Mouse (Mus musculus) urinary bladder, adult 2 months (tissue): Measurements from ENCODE around the gene Ifit3b. TPM values are rescaled to one million over a fixed set of nuclear protein-coding genes. Genes with fewer than 3 reads are reported as not detected.
"Not testable (repeated sequence)": the region's sequence is repeated elsewhere in the genome, so short reads cannot be mapped to it uniquely, and the experiment has no call there.

Source experiments
- DNase-seq: peaks from one replicate; pipeline ENCODE4 v3.0.0; 2022; ENCODE audit warnings: low spot score
- polyA plus RNA-seq: library from polyadenylated mRNA; depleted of rRNA; stranded (reverse); fragments of >200 nt; gene quantifications from 2 replicates; pipeline ENCODE4 v1.2.3, GENCODE M21; 2012

Ifit3b gene
- polyA plus RNA-seq, 1 experiment, result 6.8 TPM

- not testable (repeated sequence) for DNase-seq
Observed at GRCm38 (mm10) chr19:34610118-34610517, 2.3 kb downstream of the Ifit3b start.

DNA sequence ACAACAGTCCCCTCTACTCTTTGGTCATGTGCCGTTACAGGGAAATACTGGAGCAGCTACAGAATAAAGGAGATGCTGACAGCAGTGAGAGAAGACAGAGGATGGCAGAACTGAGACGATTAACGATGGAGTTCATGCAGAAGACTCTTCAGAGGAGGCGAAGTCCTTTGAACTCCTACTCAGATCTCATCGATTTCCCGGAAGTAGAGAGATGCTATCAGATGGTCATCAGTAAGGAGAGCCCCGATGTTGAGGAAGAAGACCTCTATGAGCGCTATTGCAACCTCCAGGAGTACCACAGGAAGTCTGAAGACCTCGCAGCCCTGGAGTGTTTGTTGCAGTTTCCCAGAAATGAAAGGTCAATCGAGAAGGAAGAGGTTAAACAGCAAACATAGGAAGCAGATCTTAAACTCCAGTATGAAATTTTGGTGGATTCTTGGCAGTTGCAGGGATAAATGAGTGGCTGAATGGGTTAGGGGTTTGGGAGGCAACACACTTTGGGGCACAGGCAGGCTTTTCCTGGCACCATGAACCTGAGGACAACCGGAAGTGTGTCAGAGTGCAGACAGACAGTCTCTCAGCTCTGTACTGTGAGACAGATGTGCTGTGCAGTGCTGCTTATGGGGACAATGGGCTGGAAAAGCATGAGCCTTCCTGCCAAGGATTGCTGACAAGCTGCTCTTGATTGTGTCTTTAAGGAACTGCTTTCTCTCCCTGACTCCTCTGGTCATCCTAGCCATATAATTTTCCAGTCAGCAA is 4.7 kb downstream of the Ifit3b start:
- not testable (repeated sequence) for DNase-seq

- DNase-seq, result no peak
Observed at GRCm38 (mm10) chr19:34620871-34621270, 13.1 kb downstream of the Ifit3b start.

GRCm38 (mm10) chr19:34623781-34624180 is 16.0 kb downstream of the Ifit3b start:
- no peak for DNase-seq

DNA sequence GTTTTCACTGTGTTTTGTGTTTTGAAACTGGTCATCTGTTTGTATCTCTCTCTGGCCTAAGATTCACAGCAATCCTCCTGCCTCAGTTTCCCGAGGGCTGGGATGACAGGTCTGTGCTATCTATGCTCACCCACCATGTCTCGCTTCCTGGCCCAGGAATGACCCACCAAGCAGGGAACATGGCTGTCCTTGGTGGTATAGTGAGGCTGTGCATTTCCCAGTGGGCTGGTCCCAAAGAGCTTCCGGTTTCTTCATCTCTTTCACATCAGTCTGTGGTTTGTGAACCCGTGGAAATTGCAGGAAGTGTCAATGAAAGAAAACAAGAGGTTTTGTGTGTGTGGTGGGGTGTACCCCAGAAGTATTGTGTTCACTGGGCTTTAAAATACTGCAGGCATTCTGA is 16.9 kb downstream of the Ifit3b start:
- DNase-seq, result no peak

- DNase-seq, result no peak
Observed at GRCm38 (mm10) chr19:34627496-34627895, 19.7 kb downstream of the Ifit3b start.

DNA sequence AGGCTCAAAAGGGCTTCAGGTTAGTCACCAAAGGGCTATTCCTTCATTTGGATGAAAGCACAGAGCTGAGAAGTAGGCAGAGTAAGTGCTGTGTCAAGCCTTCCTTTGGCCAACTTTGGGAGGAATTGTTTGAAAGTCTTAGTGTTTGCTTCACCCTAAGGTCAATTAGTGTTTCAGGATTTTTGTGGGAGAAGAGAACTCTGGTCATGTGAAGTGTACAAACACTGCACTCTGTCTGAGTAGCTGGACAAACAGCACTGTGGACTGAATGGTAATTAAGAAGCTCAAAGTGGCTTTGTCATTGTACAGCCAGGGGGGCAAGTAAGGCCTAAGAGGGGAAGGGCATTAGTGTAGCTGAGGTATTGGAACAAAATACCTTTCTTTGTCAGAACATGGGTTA is 23.7 kb downstream of the Ifit3b start:
- DNase-seq, result no peak

DNA sequence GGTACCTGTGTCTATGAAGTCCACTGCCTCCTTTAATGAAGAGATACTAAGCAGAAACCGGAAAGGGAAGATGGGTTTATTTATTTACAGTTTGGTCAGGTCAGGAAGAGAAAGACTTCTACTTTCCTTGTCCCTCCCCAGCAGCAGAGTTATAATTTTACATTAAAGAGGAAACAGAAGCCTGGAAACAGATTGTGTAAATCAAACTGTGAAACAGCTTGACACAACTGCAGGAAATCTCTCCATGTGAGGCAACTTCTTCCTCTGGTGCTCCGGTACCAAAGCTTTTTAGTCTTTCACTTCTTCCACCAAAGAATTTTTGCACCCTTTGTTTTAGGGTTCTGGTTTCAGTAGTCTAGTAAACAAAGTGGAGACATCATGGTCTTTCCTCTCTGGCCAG is 25.7 kb downstream of the Ifit3b start:
- no peak for DNase-seq

GRCm38 (mm10) chr19:34636933-34637557 is 29.3 kb downstream of the Ifit3b start:
- DNase-seq, result no peak

DNA sequence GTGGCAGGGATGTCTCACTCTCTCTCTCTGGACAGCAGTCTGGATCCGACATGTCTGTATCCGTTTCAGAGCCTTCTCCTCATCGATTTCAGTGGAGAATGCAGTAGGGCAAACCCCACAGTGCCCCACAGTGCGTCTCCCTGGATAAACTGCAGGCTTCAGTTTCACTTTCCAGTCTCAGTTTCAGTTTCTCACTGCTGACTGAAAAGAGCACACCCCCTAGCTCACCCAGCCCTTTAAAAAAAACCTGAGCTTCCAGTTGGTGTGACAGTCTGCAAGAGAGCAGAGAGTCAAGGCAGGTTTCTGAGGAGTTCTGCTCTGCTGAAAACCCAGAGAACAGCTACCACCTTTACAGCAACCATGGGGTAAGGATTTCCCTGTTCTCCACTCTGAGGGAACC is 32.9 kb downstream of the Ifit3b start, which contains the start of the genes Ifit1bl2 and Ifit1:
TSS of gene Ifit1bl2 (minus strand) at position 121 of the 400 bp plus-strand sequence.
TSS of gene Ifit1 (plus strand) at position 249 of the 400 bp plus-strand sequence.
- no peak for DNase-seq

DNA sequence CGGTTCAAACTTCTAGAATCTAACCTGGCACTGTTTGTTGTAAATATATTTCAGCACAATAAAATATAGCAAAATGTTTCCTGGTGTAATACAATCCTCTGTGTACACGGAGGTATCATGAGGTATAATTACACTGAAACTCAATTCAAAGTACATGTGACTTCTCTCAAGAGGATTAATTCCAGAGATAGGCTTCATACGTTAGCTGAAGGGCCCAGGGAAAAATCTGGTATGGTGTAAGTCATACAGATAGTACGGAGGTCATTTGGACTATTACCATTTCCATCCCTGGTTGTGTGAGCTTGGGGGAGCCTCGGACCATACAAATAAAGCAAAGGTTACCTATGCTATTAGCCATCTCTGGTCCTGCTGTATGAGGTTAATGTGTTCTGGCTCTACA is 34.8 kb downstream of the Ifit3b start:
- DNase-seq, result no peak

- not testable (repeated sequence) for DNase-seq
Observed at GRCm38 (mm10) chr19:34647630-34648029, 39.9 kb downstream of the Ifit3b start.

GRCm38 (mm10) chr19:34650276-34650675 is 42.5 kb downstream of the Ifit3b start:
- no peak for DNase-seq

- no peak for DNase-seq
Observed at GRCm38 (mm10) chr19:34650997-34651396, 43.2 kb downstream of the Ifit3b start.

GRCm38 (mm10) chr19:34655227-34655805 is 47.5 kb downstream of the Ifit3b start:
- no peak for DNase-seq

DNA sequence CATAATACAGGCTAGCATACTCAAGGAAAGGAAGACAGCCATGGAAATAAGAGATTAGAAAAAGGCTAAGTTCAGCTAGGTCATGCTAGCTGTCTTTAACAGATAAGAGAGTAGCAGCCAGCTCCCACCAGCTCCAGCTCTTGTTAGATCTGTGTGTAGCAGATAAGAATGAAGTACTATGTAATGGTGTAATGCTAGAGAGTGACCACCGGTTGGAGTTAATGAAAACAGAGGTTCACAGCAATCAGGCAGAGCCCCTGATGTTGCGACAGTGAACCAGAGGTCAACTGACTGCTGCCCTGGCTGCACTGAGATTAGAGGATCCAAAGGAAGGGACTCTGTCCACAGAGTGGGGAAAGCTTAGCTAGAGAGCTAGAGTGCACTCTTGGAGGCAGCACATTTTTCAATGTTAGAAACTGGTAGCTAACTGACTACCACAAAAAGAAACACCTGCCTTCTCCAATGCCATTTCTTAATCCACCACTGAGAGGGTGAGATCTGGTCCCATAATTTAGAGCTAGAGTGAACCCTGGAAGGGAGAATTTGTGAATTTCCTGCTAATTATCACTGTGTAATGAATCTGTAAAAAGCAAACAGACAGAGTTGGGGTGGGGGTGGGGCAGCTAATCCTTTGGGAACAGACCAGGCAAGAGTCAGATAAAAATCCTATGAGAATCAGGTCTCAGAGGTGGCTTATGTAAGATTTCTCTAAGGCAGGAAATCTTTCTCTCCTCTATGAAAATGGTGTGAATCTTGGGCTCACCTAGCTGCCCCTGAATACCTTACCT is 48.9 kb downstream of the Ifit3b start:
- DNase-seq, result no peak

DNA sequence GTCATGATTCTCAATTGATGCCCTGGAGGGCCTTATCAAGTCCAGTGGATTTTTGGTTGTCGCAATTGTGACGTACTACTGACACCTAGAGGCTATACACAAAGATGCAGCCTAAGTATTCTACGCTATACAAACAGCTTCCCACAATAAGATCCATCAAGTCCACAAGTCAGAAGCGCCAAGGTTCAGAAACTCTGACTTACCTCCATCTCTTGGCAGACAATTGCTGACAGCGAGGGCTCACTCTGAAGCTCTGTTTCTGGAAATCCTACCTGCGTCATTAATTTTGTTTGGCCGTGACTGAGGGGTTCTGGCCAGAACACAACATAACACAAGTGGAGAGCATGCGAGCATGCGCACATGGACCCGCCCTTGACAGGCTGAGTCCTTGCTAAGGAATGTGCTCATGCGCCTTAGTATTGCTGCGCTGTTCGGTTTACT is 54.3 kb downstream of the Ifit3b start:
- DNase-seq, result peak; percentile 31

DNA sequence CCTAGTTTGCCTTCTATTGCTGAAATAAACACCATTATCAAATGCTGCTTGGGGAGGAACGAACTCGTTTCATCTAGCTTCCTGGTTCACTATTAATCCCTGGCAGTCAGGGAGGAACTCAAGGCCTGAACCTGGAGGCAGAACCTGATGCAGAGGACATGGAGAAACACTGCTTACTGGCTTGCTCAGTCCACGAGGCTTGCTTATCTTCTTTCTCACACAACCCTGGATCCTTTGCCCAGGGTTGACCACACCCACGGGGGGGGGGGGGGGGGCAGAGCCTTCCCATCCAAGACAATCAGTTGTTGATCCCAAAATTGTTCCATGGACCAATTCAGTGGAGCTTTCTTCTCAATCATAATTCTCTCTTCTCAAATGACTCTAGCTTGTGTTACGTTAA is 55.0 kb downstream of the Ifit3b start:
- no peak for DNase-seq
